Mouse (Mus musculus) myocyte (in vitro differentiated cells): ENCODE data around the gene Cox10.

Experiments used
- MAX ChIP-seq: IDR thresholded peaks from one replicate; pipeline ENCODE4 v1.6.1; 2011; ENCODE audit warnings: low read depth, mild to moderate bottlenecking, control low read depth
- POLR2A ChIP-seq: IDR thresholded peaks from one replicate; pipeline ENCODE4 v1.6.1; 2011; ENCODE audit warnings: low read depth, mild to moderate bottlenecking, control low read depth, moderate library complexity; ENCODE audit not compliant: insufficient read length
- SRF ChIP-seq: IDR thresholded peaks from one replicate; pipeline ENCODE4 v1.6.1; 2011; ENCODE audit warnings: low read depth; ENCODE audit not compliant: control insufficient read depth, insufficient read length
- TCF12 ChIP-seq: IDR thresholded peaks from one replicate; pipeline ENCODE4 v1.6.1; 2011; ENCODE audit warnings: mild to moderate bottlenecking, control low read depth; ENCODE audit not compliant: poor library complexity, insufficient read depth, severe bottlenecking

DNA sequence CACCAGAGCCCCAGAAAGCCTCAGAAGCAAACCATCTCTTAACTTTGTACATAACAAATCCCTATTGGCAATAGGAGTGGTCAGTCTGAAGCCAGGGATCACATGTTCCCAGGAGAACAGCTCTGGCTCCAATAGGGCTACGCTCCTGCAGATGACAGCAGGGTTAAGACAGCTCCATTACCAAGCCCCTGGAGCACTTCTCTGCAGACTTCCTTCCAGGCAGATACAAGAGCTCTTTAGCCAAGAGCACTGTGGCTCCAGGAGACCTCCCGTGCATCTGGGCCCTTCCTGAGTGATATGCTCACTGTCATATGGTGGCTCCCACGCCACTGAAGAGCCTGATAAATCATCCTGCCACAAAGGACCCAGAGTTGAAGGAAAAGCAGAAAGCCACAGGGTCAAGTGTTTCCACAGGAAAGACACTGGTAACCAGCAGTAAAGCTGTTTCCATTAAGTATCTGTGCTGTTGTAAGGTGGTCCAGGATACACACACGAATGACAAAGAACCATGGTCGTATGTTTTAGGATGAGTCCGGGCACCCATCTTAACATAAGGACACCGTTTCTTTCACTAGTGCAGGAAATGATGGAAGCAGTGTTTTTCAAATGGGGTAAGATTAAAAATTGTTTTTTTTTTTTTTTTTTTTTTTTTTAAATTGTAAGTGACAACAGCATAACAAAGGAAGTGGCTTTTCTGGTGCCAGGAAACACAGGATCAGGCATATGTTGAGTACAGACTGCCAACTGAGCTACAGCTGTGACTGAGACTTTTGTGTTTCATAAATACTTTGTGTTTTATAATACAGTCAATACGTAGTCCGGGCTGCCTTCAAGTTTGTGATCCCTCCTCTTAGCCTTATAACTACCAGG, 90.0 kb downstream of the Cox10 start:
- TF ChIP-seq MAX (no peak), POLR2A (no peak), SRF (no peak), TCF12 (no peak)
